Mouse (Mus musculus): ENCODE data around the gene Itgam.
"Not testable (repeated sequence)": the region's sequence is repeated elsewhere in the genome, so short reads cannot be mapped to it uniquely, and the experiment has no call there.

Itgam gene

DNA sequence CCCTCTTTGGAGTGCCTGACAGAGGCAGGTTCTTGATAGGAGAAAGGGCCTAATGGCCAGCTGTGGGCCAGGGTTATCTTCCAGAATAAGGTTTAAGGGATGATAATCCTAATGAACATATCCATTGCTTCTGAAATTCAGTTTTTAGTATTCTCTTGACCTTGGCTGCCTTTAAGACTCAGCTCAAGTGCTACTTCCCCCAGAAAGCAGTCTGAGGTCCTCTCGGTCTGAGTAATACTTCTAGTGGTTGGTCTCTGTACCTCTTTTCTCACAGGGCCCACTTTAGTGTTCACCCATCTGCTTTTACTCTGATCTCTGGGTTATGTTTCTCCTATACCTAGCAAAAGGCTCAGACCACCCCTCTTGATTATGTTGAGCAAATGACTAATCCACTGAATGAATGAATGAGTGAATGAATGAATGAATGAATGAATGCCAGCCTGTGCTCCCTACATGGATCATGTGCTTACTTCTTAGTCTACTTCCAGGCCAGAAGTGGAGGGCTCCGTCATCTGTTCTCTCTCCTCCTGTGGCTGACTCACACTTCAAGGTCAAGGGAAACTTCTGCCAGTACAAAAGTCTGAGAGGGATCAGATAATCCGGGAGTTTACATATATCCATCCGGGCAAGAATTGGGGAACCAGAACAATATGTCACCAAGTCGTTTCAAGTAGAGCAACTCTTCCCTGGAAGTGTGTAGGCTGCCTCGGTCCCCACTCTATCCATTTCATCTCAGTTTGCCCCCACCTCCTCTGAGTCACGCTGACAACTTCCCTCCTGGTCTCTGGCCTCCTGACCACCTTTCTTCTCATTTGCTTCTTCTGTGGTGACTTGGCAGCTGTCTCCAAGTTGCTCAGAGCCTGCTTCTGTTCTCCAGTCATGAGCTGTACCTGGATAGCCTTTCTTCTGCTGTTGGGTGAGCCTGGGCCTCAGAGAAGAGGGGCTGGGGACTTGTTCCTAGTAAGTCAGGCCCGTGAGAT, 66.6 kb downstream of the Itgam start, which contains the start of gene Itgax:
Itgax (plus strand) TSS at position 807 of the 980 bp plus-strand sequence.
- DNase-seq (ENCODE audit: low read depth, low spot score): no peak

DNA sequence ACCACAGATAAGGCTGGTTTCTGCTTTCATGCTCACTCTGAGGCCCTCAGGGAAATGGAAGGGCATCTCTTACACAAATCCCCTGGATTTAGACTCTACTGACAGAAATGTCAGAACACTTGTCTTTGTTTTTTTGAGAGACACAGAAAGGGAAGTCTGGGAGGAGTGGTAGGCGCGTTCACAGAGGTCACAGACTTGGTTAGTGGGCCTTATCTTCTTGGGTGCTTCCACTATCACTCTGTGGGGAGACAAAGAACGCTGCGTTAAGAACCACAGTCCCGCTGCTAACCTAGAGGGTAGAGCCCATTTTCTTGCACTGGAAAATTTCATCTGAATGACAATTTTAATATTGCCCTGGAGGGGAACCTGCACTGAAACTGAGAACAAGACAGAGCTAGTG, 69.7 kb downstream of the Itgam start:
- no peak for DNase-seq (ENCODE audit: low read depth, low spot score)

DNA sequence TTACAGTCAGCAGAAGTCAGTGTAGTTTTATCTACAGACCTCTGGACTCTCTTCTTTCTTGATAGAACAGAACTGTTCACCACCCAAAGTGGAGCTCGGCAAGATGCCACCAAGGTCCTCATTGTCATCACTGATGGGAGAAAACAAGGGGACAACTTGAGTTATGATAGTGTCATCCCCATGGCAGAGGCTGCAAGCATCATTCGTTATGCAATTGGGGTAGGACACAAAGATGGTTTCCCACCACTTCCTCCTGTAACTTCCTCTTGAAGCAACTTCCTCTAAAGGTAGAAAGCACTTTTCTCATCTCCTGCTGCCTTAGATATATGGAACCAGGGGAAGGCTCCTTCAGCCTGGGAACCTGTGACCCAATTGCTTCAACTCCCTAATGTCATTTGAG, 71.2 kb downstream of the Itgam start:
- no peak for DNase-seq (ENCODE audit: low read depth, low spot score)

DNA sequence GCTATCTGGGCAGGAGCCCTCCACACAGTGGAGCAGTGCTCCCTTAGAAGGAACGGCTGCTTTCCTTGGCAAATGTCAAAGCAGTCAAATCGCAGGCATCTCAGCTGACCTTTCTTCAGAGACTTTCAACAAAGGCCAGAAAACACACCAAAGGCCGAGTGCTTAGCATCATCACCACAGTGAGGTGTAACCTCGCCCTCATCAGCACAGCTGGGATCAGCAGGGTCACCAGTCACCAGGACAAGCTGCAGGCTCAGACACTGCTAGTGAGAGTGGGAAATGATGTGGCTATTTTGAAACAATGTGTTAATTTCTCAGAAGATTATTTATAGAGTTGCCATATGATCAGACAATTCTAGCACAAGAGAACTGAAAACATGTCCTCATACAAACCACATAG, 74.5 kb downstream of the Itgam start:
- no peak for DNase-seq (ENCODE audit: low read depth, low spot score)

DNA sequence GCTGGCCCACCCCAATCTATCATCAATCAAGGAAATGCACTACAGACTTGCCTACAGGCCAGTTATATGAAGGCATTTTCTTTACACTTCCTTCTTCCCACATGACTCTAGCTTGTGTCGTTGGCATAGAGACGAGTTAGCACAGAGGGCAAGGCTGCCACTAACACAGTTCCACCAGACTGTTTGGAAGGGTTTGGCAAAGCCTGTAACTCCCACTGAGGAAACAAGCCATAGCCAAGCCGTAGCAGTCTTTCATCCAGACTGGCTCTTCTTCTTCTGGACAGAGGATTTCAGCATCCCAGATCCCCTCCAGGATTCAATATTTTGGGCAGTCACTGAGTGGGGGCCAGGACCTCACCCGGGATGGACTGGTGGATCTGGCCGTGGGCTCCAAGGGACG, 77.2 kb downstream of the Itgam start:
- no peak for DNase-seq (ENCODE audit: low read depth, low spot score)

DNA sequence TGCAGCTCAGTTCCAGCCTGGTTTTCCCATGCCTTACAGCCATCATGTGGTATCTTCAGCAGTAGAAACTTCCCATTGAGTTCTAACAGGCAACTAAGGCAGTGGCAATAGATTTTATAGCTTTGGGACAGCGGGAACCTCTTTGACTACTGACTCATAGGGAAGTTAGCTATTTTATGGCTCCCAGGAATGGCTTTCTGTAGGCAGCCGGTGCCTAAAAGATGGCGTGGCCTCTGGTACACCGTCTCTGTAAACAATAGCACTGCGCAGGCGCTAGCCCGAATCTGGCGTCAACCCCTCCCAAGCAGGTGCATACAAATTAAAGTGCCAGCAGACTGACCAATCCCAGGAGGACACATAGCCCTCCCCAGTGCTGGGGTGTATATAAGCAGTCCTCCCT, 88.5 kb downstream of the Itgam start:
- DNase-seq (ENCODE audit: low read depth, low spot score): no peak

DNA sequence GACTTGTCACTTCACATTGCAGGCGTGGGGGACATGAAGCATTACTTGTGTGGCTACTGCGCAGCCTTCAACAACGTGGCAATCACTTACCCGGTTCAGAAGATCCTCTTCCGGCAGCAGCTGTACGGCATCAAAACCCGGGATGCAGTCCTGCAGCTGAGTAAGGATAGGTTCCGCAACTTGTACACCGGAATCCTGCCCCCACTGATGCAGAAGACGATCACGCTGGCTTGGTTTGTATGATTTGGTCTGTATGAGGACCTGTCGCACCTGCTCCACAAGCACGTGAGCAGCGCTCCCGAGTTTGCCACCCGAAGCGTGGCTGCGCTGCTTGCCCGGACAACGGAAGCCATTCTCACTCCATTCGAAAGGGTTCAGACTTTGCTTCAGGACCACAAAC, 91.6 kb downstream of the Itgam start, which contains the start of gene Itgad:
Itgad (plus strand) TSS at position 301 of the 400 bp plus-strand sequence.
- no peak for DNase-seq (ENCODE audit: low read depth, low spot score)

DNA sequence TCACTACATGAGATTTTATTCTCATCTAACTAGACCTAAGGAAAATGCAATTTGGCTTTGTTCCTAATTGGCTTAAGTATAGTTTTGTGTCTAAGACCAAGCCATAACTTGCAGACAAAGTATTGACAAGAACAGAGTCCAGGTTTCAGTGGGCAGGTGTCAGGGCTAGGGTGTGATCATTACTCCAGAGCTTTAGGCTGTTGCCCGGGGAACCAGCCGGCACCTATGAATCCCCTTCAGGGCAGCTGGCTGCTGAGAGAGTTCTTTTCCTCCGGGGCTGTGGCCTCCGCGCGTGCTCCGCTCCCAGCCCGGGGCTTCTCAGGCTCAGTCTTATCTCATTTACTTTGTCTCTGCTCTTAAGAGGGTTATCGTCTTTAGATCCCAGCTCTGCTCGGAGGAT, 92.5 kb downstream of the Itgam start:
- DNase-seq (ENCODE audit: low read depth, low spot score): no peak

DNA sequence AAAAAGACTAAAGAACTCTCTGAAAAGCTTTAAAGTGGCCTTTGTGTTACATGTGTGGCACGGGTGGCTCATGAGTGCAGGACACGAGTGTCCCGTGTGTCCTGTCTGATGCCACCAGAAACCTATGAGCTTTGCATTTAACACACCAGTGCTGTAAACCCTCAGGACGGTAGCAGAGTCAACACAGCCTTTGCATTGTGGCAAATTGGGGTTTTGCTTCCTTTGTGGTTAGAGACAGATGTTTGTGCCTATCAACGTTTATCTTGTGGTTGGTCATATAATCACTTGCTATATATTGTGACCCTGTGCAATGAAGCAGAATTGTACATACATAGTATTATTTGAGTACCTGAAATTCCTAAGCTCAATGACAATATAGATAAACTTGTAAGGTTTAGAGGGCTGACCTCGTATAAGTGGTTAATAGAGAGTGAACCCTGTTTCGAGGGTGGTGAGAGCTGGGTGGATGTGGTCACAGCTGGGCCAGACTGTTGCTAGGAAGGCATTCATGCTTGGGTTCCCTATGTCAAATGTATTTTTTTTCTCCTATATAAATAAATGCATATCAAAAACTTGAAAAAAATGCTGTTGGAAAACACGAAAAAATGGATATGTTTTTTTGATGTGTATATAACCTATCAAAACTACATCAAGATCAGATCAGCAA, 96.4 kb downstream of the Itgam start:
- not testable (repeated sequence) for DNase-seq (ENCODE audit: low read depth, low spot score)

DNA sequence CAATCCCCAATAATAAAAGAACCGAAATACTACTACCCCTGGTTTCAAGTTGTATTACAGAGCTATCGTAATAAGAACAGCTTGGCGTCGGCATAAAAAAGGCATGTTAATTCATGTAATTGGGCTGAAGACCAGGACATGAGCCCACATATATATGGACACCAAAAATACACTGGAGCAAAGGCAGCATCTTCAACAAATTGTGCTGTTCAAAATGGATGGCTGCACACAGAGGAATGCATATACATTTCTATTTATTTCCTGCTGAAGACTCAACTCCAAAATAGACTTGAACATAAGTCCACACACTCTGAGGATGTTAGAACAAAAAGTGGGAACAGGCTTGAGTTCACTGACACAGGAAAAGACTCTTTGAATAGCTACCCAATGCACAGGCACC, 101.6 kb downstream of the Itgam start:
- no peak for DNase-seq (ENCODE audit: low read depth, low spot score)

DNA sequence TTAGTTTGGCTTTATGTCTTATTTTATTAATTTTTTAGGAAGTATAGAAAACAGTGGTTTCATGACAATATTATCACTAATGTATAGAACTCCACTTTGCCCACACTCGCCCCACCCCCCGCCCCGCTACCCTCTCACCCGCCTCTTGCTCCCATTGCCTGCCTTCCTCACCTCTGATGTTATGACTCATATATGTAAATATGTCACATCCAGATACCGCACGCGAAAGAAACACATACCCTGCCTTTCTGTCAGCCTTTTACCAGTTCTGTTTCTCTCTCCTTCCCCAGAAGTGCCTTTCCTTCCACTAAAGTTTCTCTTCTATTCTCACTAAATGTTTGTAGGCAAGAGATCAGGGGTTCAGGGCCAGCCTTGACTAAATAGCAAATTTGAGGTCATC, 104.0 kb downstream of the Itgam start:
- DNase-seq (ENCODE audit: low read depth, low spot score): no peak
